Mouse (Mus musculus) heart, embryonic 10.5 days (tissue): Measurements from ENCODE around the gene Got1. TPM values are rescaled to one million over a fixed set of nuclear protein-coding genes. Genes with fewer than 3 reads are reported as not detected.
"Not testable (repeated sequence)": the region's sequence is repeated elsewhere in the genome, so short reads cannot be mapped to it uniquely, and the experiment has no call there.

Experiments used
- DNase-seq: peaks from one replicate; pipeline ENCODE4 v3.0.0-alpha.2; 2017; ENCODE audit warnings: low spot score
- H3K27ac ChIP-seq: fragments of 300-500 bp; sonication (generic); 2 replicates; pipeline ENCODE4 v1.5.1; 2016; ENCODE audit warnings: mild to moderate bottlenecking
- H3K27me3 ChIP-seq: fragments of 300-500 bp; sonication (generic); 2 replicates; pipeline ENCODE4 v1.6.1; 2016; ENCODE audit warnings: mild to moderate bottlenecking; ENCODE audit not compliant: poor library complexity, insufficient read depth, severe bottlenecking
- H3K36me3 ChIP-seq: fragments of 300-500 bp; sonication (generic); 2 replicates; pipeline ENCODE4 v1.6.1; 2016; ENCODE audit warnings: mild to moderate bottlenecking, moderate library complexity
- H3K4me1 ChIP-seq: fragments of 300-500 bp; sonication (generic); 2 replicates; pipeline ENCODE4 v1.6.1; 2016; ENCODE audit warnings: mild to moderate bottlenecking
- H3K4me3 ChIP-seq: fragments of 300-500 bp; sonication (generic); 2 replicates; pipeline ENCODE4 v1.5.1; 2016; ENCODE audit warnings: mild to moderate bottlenecking, moderate library complexity
- H3K9me3 ChIP-seq: fragments of 300-500 bp; sonication (generic); 2 replicates; pipeline ENCODE4 v1.6.1; 2016; ENCODE audit warnings: mild to moderate bottlenecking, moderate library complexity
- WGBS: fragments of 180-500 bp; shearing (Covaris S2); methylation state at CpG from one replicate; pipeline ENCODE4 v1.1.7; 2016; 5-methylcytosine and 5-hydroxymethylcytosine counted together
- polyA plus RNA-seq: library from polyadenylated mRNA; unstranded; fragments of >200 nt; fragmentation: Nextera tagmentation; extraction: Ambion mirVana; gene quantifications from 2 replicates; pipeline ENCODE4 v1.2.1, GENCODE M21; 2016

Got1 gene
- polyA plus RNA-seq, 1 experiment from 2014 or later = 119 TPM

GRCm38 (mm10) chr19:43517808-43518207, 6.6 kb downstream of the Got1 start:
- Histone ChIP-seq H3K9me3 (no peaks in the 10 kb centered on the region), H3K36me3 (peaks cover 39% of the 10 kb centered on the region), H3K27ac (no peak overlapping the region), H3K27me3 (no peaks in the 10 kb centered on the region), H3K4me1 (peaks cover 43% of the 10 kb centered on the region), H3K4me3 (no peak overlapping the region)
- DNase-seq = no peak
- WGBS = 84% methylated on average over 7 of the region's 7 CpGs

DNA sequence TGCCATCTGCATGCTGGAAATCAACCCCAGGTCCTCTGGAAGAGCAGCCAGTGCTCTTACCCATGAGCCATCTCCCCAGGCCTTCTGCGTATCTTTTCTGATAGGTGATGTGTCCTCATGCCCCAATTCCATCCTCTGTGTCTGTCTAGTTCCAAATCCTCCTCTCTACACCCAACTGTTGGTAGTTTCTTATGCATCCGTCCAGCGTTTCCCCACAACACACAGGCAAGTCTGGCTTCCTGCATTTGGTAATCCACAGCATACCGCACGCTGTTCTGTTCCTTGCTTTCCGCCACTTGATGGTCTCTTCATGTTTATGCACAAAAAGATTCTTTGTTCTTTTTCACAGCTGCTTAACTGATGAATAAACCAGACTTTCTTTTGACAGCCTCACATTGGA, 7.1 kb downstream of the Got1 start:
- H3K27me3 ChIP-seq = no peaks in the 10 kb centered on the region
- WGBS = 87% methylated on average over 6 of the region's 6 CpGs
- peaks cover 38% of the 10 kb centered on the region for H3K4me1 ChIP-seq
- H3K27ac ChIP-seq = no peak overlapping the region
- peaks cover 44% of the 10 kb centered on the region for H3K36me3 ChIP-seq
- H3K9me3 ChIP-seq = no peaks in the 10 kb centered on the region
- H3K4me3 ChIP-seq = no peak overlapping the region
- no peak for DNase-seq

DNA sequence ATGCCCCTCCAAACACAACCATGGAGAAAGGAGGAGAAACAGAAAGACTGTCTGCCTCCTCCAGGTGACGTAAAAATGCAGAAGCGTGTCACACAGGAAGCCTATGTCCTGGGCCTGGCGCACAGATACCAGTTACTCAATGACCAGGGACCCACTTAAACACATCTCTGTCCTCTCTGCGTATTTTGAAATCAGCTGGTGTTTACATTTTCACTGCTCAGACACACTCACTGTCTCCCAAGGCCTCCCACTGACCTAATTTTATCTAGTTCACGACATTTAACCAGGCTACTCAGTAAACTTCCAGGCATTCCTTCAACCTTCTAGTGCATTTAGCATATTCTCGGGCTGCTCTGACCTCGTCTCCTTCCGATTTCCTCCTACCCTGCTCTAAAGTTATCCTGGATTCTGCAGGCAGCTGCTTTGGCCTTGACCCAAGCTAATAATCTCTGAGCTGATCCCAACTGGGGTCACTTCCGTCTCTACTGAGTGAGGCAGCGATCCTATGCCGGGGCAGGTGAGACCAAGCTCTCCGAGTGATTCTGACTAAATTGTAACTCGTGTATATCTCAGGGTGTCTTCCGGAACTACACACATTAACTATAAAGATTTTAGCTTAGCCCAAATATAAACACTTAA, 7.9 kb downstream of the Got1 start:
- H3K27ac ChIP-seq = no peak overlapping the region

GRCm38 (mm10) chr19:43515668-43516396, 8.6 kb downstream of the Got1 start:
- H3K4me1 ChIP-seq = peaks cover 26% of the 10 kb centered on the region
- H3K9me3 ChIP-seq = no peaks in the 10 kb centered on the region
- no peak for DNase-seq
- 90% methylated on average over 23 of the region's 23 CpGs for WGBS
- H3K4me3 ChIP-seq = no peak overlapping the region
- peaks cover 58% of the 10 kb centered on the region for H3K36me3 ChIP-seq
- H3K27ac ChIP-seq = no peak overlapping the region
- no peaks in the 10 kb centered on the region for H3K27me3 ChIP-seq

More for the DNA sequence above, 7.9 kb downstream of the Got1 start:
- no peak for DNase-seq
- Histone ChIP-seq H3K4me1 (peaks cover 31% of the 10 kb centered on the region), H3K4me3 (no peak overlapping the region), H3K36me3 (peaks cover 51% of the 10 kb centered on the region), H3K27me3 (no peaks in the 10 kb centered on the region), H3K9me3 (no peaks in the 10 kb centered on the region)
- 83% methylated on average over 14 of the region's 14 CpGs for WGBS

DNA sequence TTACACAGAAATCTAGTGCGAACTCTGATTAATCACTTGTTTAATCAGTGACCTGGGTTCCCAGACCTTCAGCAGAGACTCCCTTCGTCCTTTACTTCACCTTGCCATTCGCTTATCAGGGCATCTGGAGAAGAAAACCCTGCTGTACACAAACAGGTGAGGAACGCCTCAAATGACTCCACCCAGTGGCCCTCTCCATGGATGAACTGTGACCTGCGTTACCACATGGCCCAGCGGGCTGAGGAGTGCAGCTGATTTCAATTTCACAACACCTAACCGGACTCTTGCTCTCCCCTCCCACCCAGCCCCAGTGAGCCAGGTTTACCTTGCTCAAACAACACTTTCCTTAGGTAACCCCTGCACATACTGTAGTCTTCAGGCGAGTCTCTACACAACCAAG, 10.5 kb downstream of the Got1 start:
- H3K9me3 ChIP-seq = no peaks in the 10 kb centered on the region
- DNase-seq = no peak
- WGBS = 86% methylated on average over 8 of the region's 8 CpGs
- no peak overlapping the region for H3K27ac ChIP-seq
- H3K4me3 ChIP-seq = no peak overlapping the region
- H3K4me1 ChIP-seq = peaks cover 8% of the 10 kb centered on the region
- peaks cover 72% of the 10 kb centered on the region for H3K36me3 ChIP-seq
- no peaks in the 10 kb centered on the region for H3K27me3 ChIP-seq

GRCm38 (mm10) chr19:43511621-43512620, 12.5 kb downstream of the Got1 start:
- DNase-seq = no peak
- no peak overlapping the region for H3K4me3 ChIP-seq
- no peak overlapping the region for H3K27ac ChIP-seq
- H3K27me3 ChIP-seq = no peaks in the 10 kb centered on the region
- no peaks in the 10 kb centered on the region for H3K9me3 ChIP-seq
- H3K36me3 ChIP-seq = peaks cover 87% of the 10 kb centered on the region
- WGBS = 84% methylated on average over 22 of the region's 22 CpGs
- H3K4me1 ChIP-seq = peaks cover 8% of the 10 kb centered on the region

GRCm38 (mm10) chr19:43510436-43511220, 13.8 kb downstream of the Got1 start:
- no peak for DNase-seq
- Histone ChIP-seq H3K4me3 (no peak overlapping the region), H3K9me3 (no peaks in the 10 kb centered on the region), H3K36me3 (peaks cover 92% of the 10 kb centered on the region), H3K27me3 (no peaks in the 10 kb centered on the region), H3K27ac (no peak overlapping the region), H3K4me1 (no peaks in the 10 kb centered on the region)
- 91% methylated on average over 14 of the region's 14 CpGs for WGBS

GRCm38 (mm10) chr19:43505441-43505840, 19.0 kb downstream of the Got1 start:
- Histone ChIP-seq H3K4me3 (no peak overlapping the region), H3K9me3 (no peaks in the 10 kb centered on the region), H3K36me3 (peaks cover 94% of the 10 kb centered on the region), H3K4me1 (no peaks in the 10 kb centered on the region), H3K27me3 (no peaks in the 10 kb centered on the region), H3K27ac (no peak overlapping the region)
- no peak for DNase-seq
- 85% methylated on average over 12 of the region's 12 CpGs for WGBS

DNA sequence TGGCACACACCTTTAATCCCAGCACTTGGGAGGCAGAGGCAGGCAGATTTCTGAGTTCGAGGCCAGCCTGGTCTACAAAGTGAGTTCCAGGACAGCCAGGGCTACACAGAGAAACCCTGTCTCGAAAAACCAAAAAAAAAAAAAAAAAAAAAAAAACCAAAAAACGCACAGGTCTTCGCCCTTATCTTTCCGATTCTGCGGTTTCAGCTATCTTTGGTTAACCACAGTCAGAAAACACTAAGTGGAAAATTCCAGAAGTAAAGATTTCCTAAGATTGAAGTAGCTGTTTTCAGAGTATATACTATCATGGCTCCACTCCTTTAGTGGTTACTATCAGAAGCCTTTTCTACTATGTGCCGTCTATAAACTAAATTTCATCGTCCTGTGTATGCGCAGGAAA, 20.8 kb downstream of the Got1 start:
- H3K27ac ChIP-seq, H3K4me3 ChIP-seq, H3K27me3 ChIP-seq, DNase-seq, H3K4me1 ChIP-seq, H3K9me3 ChIP-seq: not testable (repeated sequence)
- H3K36me3 ChIP-seq = peaks cover 95% of the 10 kb centered on the region
- 92% methylated on average over 8 of the region's 9 CpGs for WGBS

GRCm38 (mm10) chr19:43502630-43503029, 21.8 kb downstream of the Got1 start:
- peaks cover 88% of the 10 kb centered on the region for H3K36me3 ChIP-seq
- H3K27ac ChIP-seq = no peak overlapping the region
- no peaks in the 10 kb centered on the region for H3K4me1 ChIP-seq
- no peak overlapping the region for H3K4me3 ChIP-seq
- no peaks in the 10 kb centered on the region for H3K27me3 ChIP-seq
- H3K9me3 ChIP-seq = no peaks in the 10 kb centered on the region
- DNase-seq = no peak
- WGBS = 91% methylated on average over 11 of the region's 11 CpGs

DNA sequence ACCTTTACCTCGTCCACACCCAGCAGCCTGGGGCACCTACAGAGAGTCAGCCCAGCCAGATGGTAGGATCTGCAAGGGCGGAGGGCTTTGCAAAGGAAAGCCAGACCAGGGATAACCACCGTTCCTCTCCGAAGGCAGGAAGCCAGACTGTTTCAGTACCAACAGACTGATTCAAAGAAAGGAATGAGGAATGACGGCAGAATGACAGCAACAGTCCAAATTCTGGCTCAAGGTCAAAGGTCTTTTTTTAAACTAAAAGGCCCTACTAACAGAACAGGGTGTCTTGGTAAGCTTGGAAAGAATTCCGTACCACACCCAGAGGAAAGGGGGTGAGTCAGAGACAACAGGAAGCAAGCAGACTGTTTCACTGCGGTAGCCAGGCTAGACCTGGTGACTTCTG, 25.5 kb downstream of the Got1 start:
- Histone ChIP-seq H3K36me3 (peaks cover 51% of the 10 kb centered on the region), H3K4me3 (no peak overlapping the region), H3K9me3 (no peaks in the 10 kb centered on the region), H3K4me1 (peaks cover 16% of the 10 kb centered on the region), H3K27ac (no peak overlapping the region), H3K27me3 (peaks cover 8% of the 10 kb centered on the region; the same call in 1 of the 2 replicates)
- no peak for DNase-seq
- 79% methylated on average over 7 of the region's 7 CpGs for WGBS

- WGBS = 82% methylated on average over 7 of the region's 7 CpGs
- H3K4me1 ChIP-seq = peaks cover 16% of the 10 kb centered on the region
Measured at GRCm38 (mm10) chr19:43497440-43497839, 27.0 kb downstream of the Got1 start.

More at GRCm38 (mm10) chr19:43497440-43497839, 27.0 kb downstream of the Got1 start:
- Histone ChIP-seq H3K9me3 (no peaks in the 10 kb centered on the region), H3K27ac (no peak overlapping the region), H3K27me3 (peaks cover 10% of the 10 kb centered on the region; the same call in 1 of the 2 replicates), H3K4me3 (no peak overlapping the region), H3K36me3 (peaks cover 39% of the 10 kb centered on the region)
- DNase-seq = no peak
